Mouse (Mus musculus) liver, embryonic 13.5 days (tissue): ENCODE measurements around the gene Zswim9. TPM values are rescaled to one million over a fixed set of nuclear protein-coding genes. Genes with fewer than 3 reads are reported as not detected.

Source experiments
- ATAC-seq: fragments of 200-750 bp; cut with Nextera tagmentation; 2 replicates; pipeline ENCODE4 v1.8.0; 2017; ENCODE audit warnings: low read depth, mild to moderate bottlenecking, moderate number of reproducible peaks, moderate library complexity
- DNase-seq: peaks from one replicate; pipeline ENCODE4 v3.0.0; 2022
- H3K27ac ChIP-seq: fragments of 300-500 bp; sonication (generic); 2 replicates; pipeline ENCODE4 v1.5.1; 2015; ENCODE audit warnings: moderate library complexity, mild to moderate bottlenecking, inconsistent platforms
- H3K27me3 ChIP-seq: fragments of 300-500 bp; sonication (generic); 2 replicates; pipeline ENCODE4 v1.6.1; 2015; ENCODE audit warnings: mild to moderate bottlenecking, inconsistent platforms
- H3K36me3 ChIP-seq: fragments of 300-500 bp; sonication (generic); 2 replicates; pipeline ENCODE4 v1.6.1; 2015; ENCODE audit warnings: mild to moderate bottlenecking, inconsistent platforms
- H3K4me1 ChIP-seq: fragments of 300-500 bp; sonication (generic); replicated peaks from 2 replicates; pipeline ENCODE4 v1.6.1; 2015; ENCODE audit warnings: inconsistent platforms
- H3K4me2 ChIP-seq: fragments of 300-500 bp; sonication (generic); 2 replicates; pipeline ENCODE4 v1.6.1; 2015; ENCODE audit warnings: inconsistent platforms, mild to moderate bottlenecking, moderate library complexity
- H3K4me3 ChIP-seq: fragments of 300-500 bp; sonication (generic); replicated peaks from 2 replicates; pipeline ENCODE4 v1.5.1; 2015; ENCODE audit warnings: mild to moderate bottlenecking, inconsistent platforms
- H3K9ac ChIP-seq: fragments of 300-500 bp; sonication (generic); 2 replicates; pipeline ENCODE4 v1.6.1; 2015; ENCODE audit warnings: mild to moderate bottlenecking, inconsistent platforms
- H3K9me3 ChIP-seq: fragments of 300-500 bp; sonication (generic); replicated peaks from 2 replicates; pipeline ENCODE4 v1.6.1; 2016; ENCODE audit warnings: inconsistent platforms
- WGBS: fragments of 180-500 bp; shearing (Covaris S2); methylation state at CpG from one replicate; pipeline ENCODE4 v1.1.7; 2015; ENCODE audit not compliant: insufficient replicate concordance; 5-methylcytosine and 5-hydroxymethylcytosine counted together
- polyA plus RNA-seq: library from polyadenylated mRNA; unstranded; fragments of >200 nt; fragmentation: Nextera tagmentation; extraction: Ambion mirVana; gene quantifications from 2 replicates; pipeline ENCODE4 v1.2.1, GENCODE M21; 2015

Zswim9 gene
- polyA plus RNA-seq, 1 experiment from 2014 or later = 2.1 TPM

DNA sequence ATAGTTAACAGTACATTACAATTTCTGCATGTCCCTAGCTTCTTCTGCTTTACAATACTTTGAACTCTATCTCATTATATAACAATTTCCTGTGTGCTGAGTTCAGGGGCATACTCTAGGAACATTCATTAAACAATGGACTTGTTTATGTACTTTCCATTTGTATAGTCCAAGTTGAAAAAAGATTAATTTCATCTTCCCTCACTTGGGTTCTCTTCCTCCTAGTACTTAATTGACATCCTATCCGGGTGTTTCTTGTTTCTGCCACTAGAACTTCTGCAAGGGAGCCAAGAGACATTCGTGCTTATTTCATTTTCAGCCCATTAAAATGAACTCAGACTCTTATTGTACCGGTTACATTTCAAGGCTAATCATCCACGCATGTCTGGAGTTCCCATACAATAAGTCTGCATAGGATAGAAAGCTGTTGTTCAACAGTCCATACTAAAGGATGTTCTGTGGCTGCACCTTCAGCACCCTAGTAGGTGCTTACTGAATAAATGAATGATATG, 9.7 kb downstream of the Zswim9 start:
- ATAC-seq (no peak), DNase-seq (no peak)
- Histone ChIP-seq H3K9ac (no peak overlapping the region), H3K4me3 (no peak overlapping the region), H3K4me2 (no peak overlapping the region), H3K9me3 (no peaks in the 10 kb centered on the region), H3K27me3 (no peaks in the 10 kb centered on the region), H3K4me1 (no peaks in the 10 kb centered on the region), H3K36me3 (peaks cover 2% of the 10 kb centered on the region; the same call in 1 of the 2 replicates), H3K27ac (no peak overlapping the region)
- 77% methylated on average over 4 of the region's 4 CpGs for WGBS

DNA sequence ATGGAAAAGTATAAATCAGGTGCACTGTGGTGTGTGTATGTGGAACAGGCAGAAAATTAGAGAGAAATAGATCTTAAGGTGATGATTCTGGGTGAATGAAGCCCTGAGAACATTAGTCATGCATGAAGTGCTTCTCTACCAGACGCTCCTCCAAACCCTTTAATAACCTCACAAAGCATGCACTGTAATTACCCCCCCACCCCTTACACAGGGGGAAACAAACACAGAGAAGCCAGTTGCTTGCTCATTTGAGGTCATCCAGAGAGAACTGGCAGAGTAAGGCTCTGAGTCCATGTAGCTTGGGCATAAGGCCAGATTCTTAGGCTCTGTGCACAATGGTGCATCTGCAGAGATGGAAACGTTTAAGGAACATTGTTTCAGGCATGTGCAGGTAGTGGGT, 14.1 kb downstream of the Zswim9 start:
- Histone ChIP-seq H3K4me1 (no peaks in the 10 kb centered on the region), H3K27ac (no peak overlapping the region), H3K36me3 (no peaks in the 10 kb centered on the region), H3K4me3 (no peak overlapping the region), H3K9ac (no peak overlapping the region), H3K9me3 (no peaks in the 10 kb centered on the region), H3K27me3 (no peaks in the 10 kb centered on the region), H3K4me2 (no peak overlapping the region)
- WGBS = 60% methylated on average over 2 of the region's 2 CpGs
- DNase-seq (no peak), ATAC-seq (no peak)

DNA sequence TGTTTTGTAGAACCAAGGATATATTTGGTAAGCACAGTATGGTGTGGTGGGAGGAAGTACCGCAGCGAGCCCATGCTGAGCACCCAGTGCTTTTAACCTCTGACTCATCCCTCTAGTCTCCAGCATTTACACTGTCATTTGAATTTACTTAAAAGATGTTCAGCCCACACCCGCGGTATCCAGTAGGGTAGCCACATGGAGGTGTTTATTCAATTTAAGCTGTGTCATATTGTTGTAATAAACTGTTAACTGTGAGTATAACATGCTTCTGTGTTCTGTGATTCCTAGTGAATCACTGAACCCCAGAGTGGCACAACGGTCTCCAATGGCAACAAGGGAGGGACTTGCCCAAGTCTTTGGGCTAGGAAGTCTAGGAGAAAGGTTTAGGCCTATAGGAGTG, 14.7 kb downstream of the Zswim9 start:
- WGBS = 68% methylated on average over 5 of the region's 5 CpGs

DNA sequence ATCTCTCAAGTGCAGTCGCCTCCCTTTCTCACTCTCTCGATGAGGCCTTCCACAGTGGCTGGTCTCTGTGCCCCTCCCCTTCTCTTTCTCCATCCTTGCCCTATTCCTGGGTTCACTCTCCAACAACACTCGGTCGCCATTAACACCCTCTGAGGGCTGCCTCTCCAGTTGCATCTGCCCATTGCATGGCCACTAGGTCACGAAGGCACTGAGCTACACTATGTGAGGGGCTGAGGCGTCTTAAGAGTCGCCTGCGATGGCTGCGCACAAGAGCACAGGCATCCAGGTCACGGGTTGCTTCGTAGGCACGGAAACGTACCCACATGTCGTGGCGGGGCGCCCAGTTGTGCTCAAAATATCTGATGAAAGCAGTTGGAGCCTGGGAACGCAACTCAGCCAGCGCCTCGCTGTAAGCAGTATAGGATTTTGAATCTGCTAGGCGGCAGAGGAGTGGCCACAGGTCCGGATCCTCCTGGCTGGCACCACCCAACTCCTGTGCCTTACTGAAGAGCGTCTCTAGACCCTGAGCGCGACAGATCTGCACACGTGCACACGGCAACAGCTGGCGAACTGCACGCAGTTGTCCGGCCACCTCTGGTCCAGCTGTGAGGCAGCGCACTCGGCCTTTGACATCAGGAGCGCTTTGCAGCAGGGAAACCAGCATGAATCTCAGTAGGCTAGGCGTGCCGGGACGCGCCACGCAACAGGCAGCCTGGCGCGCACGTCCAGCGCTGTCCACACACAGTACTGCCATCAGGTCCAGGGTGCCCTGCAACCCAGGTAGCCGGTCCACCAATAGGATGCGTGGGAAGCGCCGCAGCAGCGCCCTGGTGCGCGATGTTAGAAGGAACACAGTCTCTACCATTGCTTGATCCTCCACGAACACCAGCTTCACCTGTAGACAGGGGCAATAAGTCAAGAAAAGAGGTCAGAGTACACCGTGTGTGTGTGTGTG, 17.5 kb downstream of the Zswim9 start:
- DNase-seq = no peak
- no peak overlapping the region for H3K9ac ChIP-seq
- H3K9me3 ChIP-seq = no peaks in the 10 kb centered on the region
- H3K27me3 ChIP-seq = no peaks in the 10 kb centered on the region
- no peak overlapping the region for H3K27ac ChIP-seq
- no peaks in the 10 kb centered on the region for H3K36me3 ChIP-seq
- no peaks in the 10 kb centered on the region for H3K4me1 ChIP-seq
- no peak for ATAC-seq
- no peak overlapping the region for H3K4me3 ChIP-seq
- H3K4me2 ChIP-seq = no peak overlapping the region
- WGBS = 39% methylated on average over 50 of the region's 50 CpGs

More for the DNA sequence above, 14.7 kb downstream of the Zswim9 start:
- no peak for DNase-seq
- Histone ChIP-seq H3K9ac (no peak overlapping the region), H3K36me3 (no peaks in the 10 kb centered on the region), H3K4me2 (no peak overlapping the region), H3K4me1 (no peaks in the 10 kb centered on the region), H3K9me3 (no peaks in the 10 kb centered on the region), H3K27me3 (no peaks in the 10 kb centered on the region), H3K27ac (no peak overlapping the region), H3K4me3 (no peak overlapping the region)
- no peak for ATAC-seq

DNA sequence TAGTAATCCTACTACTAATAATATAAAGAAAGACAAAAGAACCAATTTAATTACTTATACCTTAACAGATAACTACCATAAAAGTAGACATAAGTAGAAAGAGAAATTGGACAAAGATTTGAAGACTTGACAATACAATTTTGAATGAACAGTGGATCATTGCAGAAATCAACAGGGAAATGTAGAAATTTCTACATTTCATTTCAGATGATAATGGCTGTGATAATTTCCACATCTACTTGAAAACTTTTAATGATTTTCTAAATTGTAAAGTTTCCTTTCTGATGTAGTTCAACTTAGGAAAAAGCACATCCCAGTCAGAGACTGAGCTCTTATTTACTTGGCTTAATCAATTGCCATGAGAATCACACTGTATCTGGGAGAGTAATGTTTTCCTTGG, 65.8 kb downstream of the Zswim9 start, which contains the start of gene Vmn1r89:
TSS of gene Vmn1r89 (plus strand) at position 301 of the 400 bp plus-strand sequence.
- Histone ChIP-seq H3K9ac (no peak within 1 kb of the TSS), H3K27me3 (no peaks in the 10 kb centered on the region), H3K4me1 (no peaks in the 10 kb centered on the region), H3K9me3 (no peaks in the 10 kb centered on the region), H3K4me2 (no peak within 1 kb of the TSS), H3K27ac (no peak within 1 kb of the TSS), H3K36me3 (no peaks in the 10 kb centered on the region), H3K4me3 (no peak within 1 kb of the TSS)
- DNase-seq (no peak), ATAC-seq (no peak)

Other genes with a start within 250 kb of the Zswim9 start
- gene Chmp2a, start 243.9 kb downstream of the Zswim9 start, polyA plus RNA-seq = 127 and 130 TPM in 2 replicates
- gene Ube2m, start 240.4 kb downstream of the Zswim9 start, polyA plus RNA-seq = 70.0 and 80.8 TPM in 2 replicates
- gene Mzf1, start 224.0 kb downstream of the Zswim9 start, polyA plus RNA-seq = 0.45 and 0.52 TPM in 2 replicates
- not detected in 2 replicates for gene Vmn1r85, start 183.5 kb downstream of the Zswim9 start, polyA plus RNA-seq
- not detected in 2 replicates for gene Vmn1r86, start 158.8 kb downstream of the Zswim9 start, polyA plus RNA-seq
- gene Vmn1r87, start 138.6 kb downstream of the Zswim9 start, polyA plus RNA-seq = not detected in 2 replicates
- gene Vmn1r88, start 119.2 kb downstream of the Zswim9 start, polyA plus RNA-seq = 0.01 TPM in 1 of 2 replicates, not detected in the other
- not detected in 2 replicates for gene Vmn1r89, start 65.7 kb downstream of the Zswim9 start, polyA plus RNA-seq
- gene Lig1, start 1.4 kb downstream of the Zswim9 start, polyA plus RNA-seq = 137 and 154 TPM in 2 replicates
- 1.1 and 1.2 TPM in 2 replicates for gene Pla2g4c, start 45.9 kb upstream of the Zswim9 start, polyA plus RNA-seq
- not detected in 2 replicates for gene Cabp5, start 119.4 kb upstream of the Zswim9 start, polyA plus RNA-seq
- gene Bsph1, start 172.1 kb upstream of the Zswim9 start, polyA plus RNA-seq = not detected in 2 replicates